31 mouse cellular contexts compared by ENCODE assay signal in genomic region chr4:56768913-56769312, GRCm38 (mm10). TPM values are rescaled to one million over a fixed set of nuclear protein-coding genes. Genes with fewer than 3 reads are reported as not detected.
A peak's percentile ranks its signal among the peaks of the same experiment; 100 is the strongest.
DNase-seq lines count a peak whose midpoint lies in the region; TF ChIP-seq lines count a peak whose summit lies in the region.
"Had no signal": no experiment of that assay in that cellular context is flagged by ENCODE, and none has a peak within 500 bp of the region (broad histone marks: within the 10 kb centered on the region; RNA-seq: fewer than 3 reads in every experiment).

No protein-coding gene starts in this region.

- TF ChIP-seq POLR2A in kidney, adult 2 months (IDR thresholded peaks at IDR 0.05; ENCODE audit: low read depth, low read length), result no peak
- no peak for TF ChIP-seq POLR2A in lung, adult 2 months (IDR thresholded peaks at IDR 0.05; ENCODE audit: borderline replicate concordance, extremely low read depth, low read depth, low read length)

- H3K27me3 ChIP-seq in kidney, adult 2 months (replicated peaks; ENCODE audit: control insufficient read depth, insufficient read depth, low read length), result no peaks in the 10 kb centered on the region
- H3K27me3 ChIP-seq: embryonic facial prominence, embryonic 15.5 days; heart, embryonic 13.5 days; intestine, embryonic 15.5 days; limb, embryonic 12.5 days; midbrain, embryonic 12.5 days had no signal

- H3K36me3 ChIP-seq in kidney, adult 2 months (ENCODE audit: control insufficient read depth, insufficient read depth, low read length), result peaks cover 6% of the 10 kb centered on the region

- no peak overlapping the region for H3K4me3 ChIP-seq in kidney, adult 2 months (ENCODE audit: insufficient read depth, low read depth, low read length)
- no peak overlapping the region for H3K4me3 ChIP-seq in lung, adult 2 months (replicated peaks; ENCODE audit: extremely low read depth, low read depth, low read length)
- H3K4me3 ChIP-seq: embryonic facial prominence, embryonic 15.5 days; heart, embryonic 13.5 days; hindbrain, embryonic 10.5 days; intestine, embryonic 15.5 days; layer of hippocampus, adult 2 months; limb, embryonic 12.5 days; midbrain, embryonic 12.5 days had no signal

- TF ChIP-seq CTCF in kidney, adult 2 months (conservative IDR thresholded peaks at IDR 0.05; ENCODE audit: insufficient read depth, insufficient read length, low read depth, low read length), result no peak
- no peak for TF ChIP-seq CTCF in lung, adult 2 months (IDR thresholded peaks at IDR 0.05; ENCODE audit: insufficient read depth, low read length)

- H3K27ac ChIP-seq in kidney, adult 2 months (ENCODE audit: insufficient read depth, low read depth, low read length), result no peak overlapping the region
- H3K27ac ChIP-seq: embryonic facial prominence, embryonic 15.5 days; heart, embryonic 13.5 days; hindbrain, embryonic 10.5 days; intestine, embryonic 15.5 days; kidney, postnatal 0 days; layer of hippocampus, adult 2 months; limb, embryonic 12.5 days; midbrain, embryonic 12.5 days had no signal

- no peaks in the 10 kb centered on the region for H3K4me1 ChIP-seq in kidney, adult 2 months (ENCODE audit: control insufficient read depth, insufficient read depth, low read length)
- peaks cover 2% of the 10 kb centered on the region; the same call in 1 of the 2 replicates for H3K4me1 ChIP-seq in lung, adult 2 months (ENCODE audit: control insufficient read depth, insufficient read depth, low read length)
- H3K4me1 ChIP-seq: embryonic facial prominence, embryonic 15.5 days; hindbrain, embryonic 10.5 days; intestine, embryonic 15.5 days; limb, embryonic 12.5 days; midbrain, embryonic 12.5 days had no signal

- DNase-seq in adrenal gland, postnatal 10 days, result peak; percentile 15
- no peak for DNase-seq in adrenal gland, postnatal 25 days
- DNase-seq in kidney, adult 2 months, result peak; percentile 22
- no peak for DNase-seq in kidney, postnatal 14 days
- peak; percentile 73 for DNase-seq in lung, adult 2 months
- peak; percentile 38 to 74 for DNase-seq in lung, postnatal 4 days
- no peak for DNase-seq in right cerebral cortex, postnatal 14 days
- no peak for DNase-seq in gastrocnemius, adult 18-20 months (ENCODE audit: low spot score)
- DNase-seq: adrenal gland, adult 8-10 months; cerebellum, adult 9-10 months; gastrocnemius, postnatal 10 days; lung, embryonic 14.5 days had no signal

- WGBS in kidney, adult 2 months, result 82% methylated on average over 7 of the region's 7 CpGs
- 69% methylated on average over 7 of the region's 7 CpGs for WGBS in lung, adult 2 months

RNA-seq across cellular contexts. Expression of gene Actl7a, which starts 25.7 kb away (rescaled TPM):
- not detected for total RNA-seq in adrenal gland, postnatal 10 days (2021)
- total RNA-seq in adrenal gland, postnatal 25 days (2021), result not detected in 2 replicates
- polyA plus RNA-seq in kidney, adult 2 months (2012; rRNA removed), result 0.07 and 0.16 TPM in 2 replicates
- polyA plus RNA-seq in lung, adult 2 months (2012; rRNA removed), result 0.09 TPM in 1 of 2 replicates, not detected in the other
- not detected for total RNA-seq in gastrocnemius, adult 18-20 months (2021)
- total RNA-seq: adrenal gland, adult 8-10 months; common myeloid progenitor, adult 5-6 weeks; gastrocnemius, postnatal 10 days; layer of hippocampus, adult 2 months; layer of hippocampus, postnatal 25 days; left cerebral cortex, postnatal 14 days; megakaryocyte, adult 5-6 weeks; monocyte, adult 5-6 weeks had no signal
- polyA plus RNA-seq: activated CD4-positive, CD25-positive, alpha-beta regulatory T cell, adult 4 months; embryonic facial prominence, embryonic 15.5 days; forebrain, embryonic 14.5 days; frontal cortex, adult 2 months; heart, embryonic 13.5 days; hindbrain, embryonic 10.5 days; hindbrain, embryonic 16.5 days; intestine, embryonic 15.5 days; kidney, postnatal 0 days; limb, embryonic 12.5 days; liver, embryonic 11.5 days; lung, embryonic 14.5 days; midbrain, embryonic 12.5 days; thymus, postnatal 0 days had no signal

RNA-seq across cellular contexts. Expression of gene Actl7b, which starts 27.7 kb away (rescaled TPM):
- not detected for total RNA-seq in adrenal gland, postnatal 10 days (2021)
- total RNA-seq in adrenal gland, postnatal 25 days (2021), result not detected in 2 replicates
- 0.25 and 0.57 TPM in 2 replicates for polyA plus RNA-seq in kidney, adult 2 months (2012; rRNA removed)
- polyA plus RNA-seq in lung, adult 2 months (2012; rRNA removed), result 0.27 and 0.28 TPM in 2 replicates
- not detected for total RNA-seq in gastrocnemius, adult 18-20 months (2021)
- total RNA-seq: common myeloid progenitor, adult 5-6 weeks; gastrocnemius, postnatal 10 days had no signal
- polyA plus RNA-seq: activated CD4-positive, CD25-positive, alpha-beta regulatory T cell, adult 4 months; embryonic facial prominence, embryonic 15.5 days; forebrain, embryonic 14.5 days; heart, embryonic 13.5 days; hindbrain, embryonic 10.5 days; hindbrain, embryonic 16.5 days; intestine, embryonic 15.5 days; kidney, postnatal 0 days; liver, embryonic 11.5 days; lung, embryonic 14.5 days; midbrain, embryonic 12.5 days; thymus, postnatal 0 days had no signal

RNA-seq across cellular contexts. Expression of gene Gm26657, which starts 29.0 kb away (rescaled TPM):
- total RNA-seq in adrenal gland, postnatal 10 days (2021), result not detected
- not detected in 2 replicates for total RNA-seq in adrenal gland, postnatal 25 days (2021)
- not detected in 2 replicates for polyA plus RNA-seq in kidney, adult 2 months (2012; rRNA removed)
- not detected in 2 replicates for polyA plus RNA-seq in lung, adult 2 months (2012; rRNA removed)
- not detected for total RNA-seq in gastrocnemius, adult 18-20 months (2021)
- total RNA-seq: adrenal gland, adult 8-10 months; common myeloid progenitor, adult 5-6 weeks; gastrocnemius, postnatal 10 days; layer of hippocampus, adult 2 months; layer of hippocampus, postnatal 25 days; left cerebral cortex, postnatal 14 days; megakaryocyte, adult 5-6 weeks; monocyte, adult 5-6 weeks had no signal
- polyA plus RNA-seq: activated CD4-positive, CD25-positive, alpha-beta regulatory T cell, adult 4 months; embryonic facial prominence, embryonic 15.5 days; forebrain, embryonic 14.5 days; frontal cortex, adult 2 months; heart, embryonic 13.5 days; hindbrain, embryonic 10.5 days; hindbrain, embryonic 16.5 days; intestine, embryonic 15.5 days; kidney, postnatal 0 days; limb, embryonic 12.5 days; liver, embryonic 11.5 days; lung, embryonic 14.5 days; midbrain, embryonic 12.5 days; thymus, postnatal 0 days had no signal

RNA-seq across cellular contexts. Expression of gene Elp1, which starts 33.2 kb away (rescaled TPM):
- 10 to 100 TPM; 25.5 to 30.9 TPM for total RNA-seq in adrenal gland, postnatal 10 days (2021)
- 35.5 and 40.1 TPM in 2 replicates for total RNA-seq in adrenal gland, postnatal 25 days (2021)
- polyA plus RNA-seq in kidney, adult 2 months (2012; rRNA removed), result 10.2 and 11.1 TPM in 2 replicates
- 10.2 and 16.0 TPM in 2 replicates for polyA plus RNA-seq in lung, adult 2 months (2012; rRNA removed)
- total RNA-seq in gastrocnemius, adult 18-20 months (2021), result 10 to 100 TPM; 24.8 to 25.5 TPM

RNA-seq across cellular contexts. Expression of gene Fam206a, which starts 33.2 kb away (rescaled TPM):
- 10 to 100 TPM in 1 of 2 experiments, 1 to 10 TPM in 1; 9.8 to 11.3 TPM for total RNA-seq in adrenal gland, postnatal 10 days (2021)
- 13.1 and 14.6 TPM in 2 replicates for total RNA-seq in adrenal gland, postnatal 25 days (2021)
- polyA plus RNA-seq in kidney, adult 2 months (2012; rRNA removed), result 3.2 and 4.3 TPM in 2 replicates
- 2.3 and 3.5 TPM in 2 replicates for polyA plus RNA-seq in lung, adult 2 months (2012; rRNA removed)
- total RNA-seq in gastrocnemius, adult 18-20 months (2021), result 1 to 10 TPM; 1.2 to 1.3 TPM

Comparison
In these comparisons a context has a peak if more than half of its experiments do, and no peak if none do; other contexts are left out.
1. DNase-seq: peak in adrenal gland, postnatal 10 days (single experiment), kidney, adult 2 months (single experiment), lung, adult 2 months (single experiment) and lung, postnatal 4 days (2 of 2); none in adrenal gland, postnatal 25 days (single experiment), kidney, postnatal 14 days (single experiment), right cerebral cortex, postnatal 14 days (single experiment) and gastrocnemius, adult 18-20 months (single experiment).